Mouse (Mus musculus) neural tube, embryonic 11.5 days (tissue): ENCODE data around the gene Iqce. TPM values are rescaled to one million over a fixed set of nuclear protein-coding genes. Genes with fewer than 3 reads are reported as not detected.

Source experiments
- ATAC-seq: fragments of 200-750 bp; cut with Nextera tagmentation; 2 replicates; pipeline ENCODE4 v1.8.0; 2017; ENCODE audit warnings: moderate number of reproducible peaks, mild to moderate bottlenecking, moderate TSS enrichment, moderate library complexity; ENCODE audit not compliant: insufficient read depth, low FRiP score, low TSS enrichment
- DNase-seq: peaks from one replicate; pipeline ENCODE4 v3.0.0-alpha.2; 2015; ENCODE audit warnings: low spot score
- H3K27ac ChIP-seq: fragments of 300-500 bp; sonication (generic); 2 replicates; pipeline ENCODE4 v1.5.1; 2014; ENCODE audit warnings: low read depth, mild to moderate bottlenecking, low read length
- H3K27me3 ChIP-seq: fragments of 300-500 bp; sonication (generic); 2 replicates; pipeline ENCODE4 v1.6.1; 2014; ENCODE audit warnings: mild to moderate bottlenecking, low read length, mixed read lengths; ENCODE audit not compliant: control insufficient read depth, insufficient read depth
- H3K36me3 ChIP-seq: fragments of 300-500 bp; sonication (generic); 2 replicates; pipeline ENCODE4 v1.6.1; 2014; ENCODE audit warnings: mild to moderate bottlenecking, low read length, moderate library complexity, mixed read lengths; ENCODE audit not compliant: control insufficient read depth, insufficient read depth
- H3K4me1 ChIP-seq: fragments of 300-500 bp; sonication (generic); 2 replicates; pipeline ENCODE4 v1.6.1; 2014; ENCODE audit warnings: low read length, mixed read lengths; ENCODE audit not compliant: control insufficient read depth, insufficient read depth
- H3K4me2 ChIP-seq: fragments of 300-500 bp; sonication (generic); 2 replicates; pipeline ENCODE4 v1.6.1; 2014; ENCODE audit warnings: low read depth, mild to moderate bottlenecking, moderate library complexity
- H3K4me3 ChIP-seq: fragments of 300-500 bp; sonication (generic); 2 replicates; pipeline ENCODE4 v1.5.1; 2014; ENCODE audit warnings: low read depth, low read length
- H3K9ac ChIP-seq: fragments of 300-500 bp; sonication (generic); 2 replicates; pipeline ENCODE4 v1.6.1; 2014; ENCODE audit warnings: mild to moderate bottlenecking, low read length
- H3K9me3 ChIP-seq: fragments of 300-500 bp; sonication (generic); 2 replicates; pipeline ENCODE4 v1.6.1; 2016; ENCODE audit warnings: low read length; ENCODE audit not compliant: control insufficient read depth
- whole genome bisulfite sequencing: fragments of 180-500 bp; shearing (Covaris S2); extraction: QIAGEN DNeasy Blood & Tissue Kit; methylation state at CpG from one replicate; pipeline ENCODE4 v1.1.7; 2014; 5-methylcytosine and 5-hydroxymethylcytosine counted together
- polyA plus RNA-seq: library from polyadenylated mRNA; unstranded; fragments of >200 nt; fragmentation: Nextera tagmentation; extraction: Ambion mirVana; gene quantifications from 2 replicates; pipeline ENCODE4 v1.2.1, GENCODE M21; 2014

Iqce gene
- polyA plus RNA-seq, 1 experiment from 2014 or later, result 18.3 TPM

DNA sequence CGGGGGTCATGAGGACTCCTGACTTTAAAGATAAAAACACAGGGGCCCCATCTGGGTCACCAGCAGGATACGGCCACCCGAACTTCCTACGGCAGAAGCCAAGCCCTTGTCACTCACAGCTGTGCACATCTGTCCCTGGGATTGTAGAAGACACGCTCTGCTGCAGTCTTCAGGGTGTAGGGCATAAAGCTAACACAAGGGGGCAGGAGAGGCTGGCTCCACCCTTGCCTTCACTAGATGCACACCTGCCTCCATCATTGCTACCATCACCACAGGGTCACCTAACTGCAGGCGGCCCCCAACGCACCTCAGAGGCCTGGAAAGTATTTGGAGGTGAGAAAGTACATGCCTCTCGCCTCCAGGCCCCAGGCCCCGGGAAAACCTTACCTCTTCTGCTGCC is 73.2 kb downstream of the Iqce start:
- H3K36me3 ChIP-seq, result peaks cover 59% of the 10 kb centered on the region
- H3K9me3 ChIP-seq, result no peaks in the 10 kb centered on the region
- no peak overlapping the region for H3K4me2 ChIP-seq
- 95% methylated on average over 9 of the region's 9 CpGs for WGBS
- no peaks in the 10 kb centered on the region for H3K27me3 ChIP-seq
- no peak overlapping the region for H3K27ac ChIP-seq
- H3K9ac ChIP-seq, result no peak overlapping the region
- H3K4me1 ChIP-seq, result no peaks in the 10 kb centered on the region
- no peak overlapping the region for H3K4me3 ChIP-seq
- ATAC-seq (no peak), DNase-seq (no peak)

DNA sequence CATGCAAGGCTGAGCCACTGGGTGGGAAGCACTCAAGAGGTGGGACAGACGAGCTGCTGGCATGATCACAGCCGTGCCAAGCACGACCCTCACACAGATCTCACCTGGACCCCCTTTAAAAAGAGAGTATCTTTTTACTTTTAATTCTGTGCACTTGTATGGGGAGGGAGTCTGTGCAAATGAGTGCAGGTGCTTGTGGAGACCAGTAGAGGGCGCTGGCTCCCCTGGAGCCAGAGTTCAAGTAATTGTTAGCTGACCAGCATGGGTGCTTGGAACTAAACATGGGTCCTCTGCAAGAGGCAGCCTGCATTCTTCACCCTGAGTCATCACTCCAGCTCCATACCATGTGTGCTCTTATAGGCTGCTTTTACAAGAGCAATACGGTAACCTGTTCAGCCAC is 74.6 kb downstream of the Iqce start:
- H3K27ac ChIP-seq, result no peak overlapping the region
- no peak for ATAC-seq

DNA sequence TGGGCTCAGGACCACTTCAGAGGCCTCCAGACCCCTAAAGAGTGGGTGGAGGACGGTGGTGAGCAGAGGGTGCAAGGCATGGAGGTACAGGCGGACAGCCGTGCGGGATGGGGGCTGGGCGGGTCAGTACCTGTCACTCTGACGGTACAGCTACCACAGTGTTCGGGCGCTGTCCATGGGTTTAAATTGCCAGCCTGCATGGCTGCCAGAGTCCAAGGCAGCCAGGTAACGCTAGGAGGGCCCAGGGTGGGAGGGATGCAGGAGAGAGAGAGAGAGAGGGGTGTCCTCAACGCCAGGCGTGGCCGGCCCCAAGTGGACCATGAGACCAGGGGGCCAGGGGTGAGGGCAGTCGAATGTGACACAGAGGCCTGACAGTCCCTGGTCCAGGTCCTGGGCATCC is 77.2 kb downstream of the Iqce start:
- H3K9ac ChIP-seq, result no peak overlapping the region
- WGBS, result 94% methylated on average over 13 of the region's 13 CpGs
- H3K36me3 ChIP-seq, result peaks cover 58% of the 10 kb centered on the region
- H3K27me3 ChIP-seq, result no peaks in the 10 kb centered on the region
- DNase-seq (no peak), ATAC-seq (no peak)
- no peak overlapping the region for H3K4me3 ChIP-seq
- H3K4me1 ChIP-seq, result no peaks in the 10 kb centered on the region
- no peak overlapping the region for H3K27ac ChIP-seq
- H3K4me2 ChIP-seq, result no peak overlapping the region
- H3K9me3 ChIP-seq, result no peaks in the 10 kb centered on the region

More for the DNA sequence above, 74.6 kb downstream of the Iqce start:
- no peaks in the 10 kb centered on the region for H3K27me3 ChIP-seq
- no peak overlapping the region for H3K9ac ChIP-seq
- WGBS, result 92% methylated on average over 5 of the region's 5 CpGs
- no peak overlapping the region for H3K4me2 ChIP-seq
- no peaks in the 10 kb centered on the region for H3K4me1 ChIP-seq
- no peak for DNase-seq
- H3K36me3 ChIP-seq, result peaks cover 61% of the 10 kb centered on the region
- H3K9me3 ChIP-seq, result no peaks in the 10 kb centered on the region
- H3K4me3 ChIP-seq, result no peak overlapping the region

DNA sequence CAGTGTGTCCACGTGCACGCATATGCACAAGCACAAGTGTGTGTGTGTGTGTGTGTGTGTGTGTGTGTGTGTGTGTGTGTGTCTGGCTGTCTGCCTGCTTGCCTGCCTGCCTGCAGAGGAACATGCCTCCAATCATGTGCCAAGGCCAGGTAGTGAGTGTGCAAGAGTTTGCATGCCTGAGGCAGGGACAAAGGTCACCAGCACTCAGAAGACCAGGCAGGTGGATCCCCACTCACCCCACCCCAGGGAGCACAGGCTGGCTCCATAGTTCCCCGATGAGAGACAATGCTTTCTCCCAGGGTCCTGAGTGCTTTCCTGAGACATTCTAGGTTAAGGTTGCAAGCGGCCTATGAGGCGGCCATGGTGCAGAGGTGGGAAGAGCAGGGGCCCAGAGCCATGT is 77.9 kb downstream of the Iqce start:
- DNase-seq, result no peak
- Histone ChIP-seq H3K4me1 (no peaks in the 10 kb centered on the region), H3K27me3 (no peaks in the 10 kb centered on the region), H3K36me3 (peaks cover 53% of the 10 kb centered on the region), H3K4me3 (no peak overlapping the region), H3K9ac (no peak overlapping the region), H3K9me3 (no peaks in the 10 kb centered on the region), H3K4me2 (no peak overlapping the region), H3K27ac (no peak overlapping the region)
- no peak for ATAC-seq
- 94% methylated on average over 5 of the region's 5 CpGs for WGBS

DNA sequence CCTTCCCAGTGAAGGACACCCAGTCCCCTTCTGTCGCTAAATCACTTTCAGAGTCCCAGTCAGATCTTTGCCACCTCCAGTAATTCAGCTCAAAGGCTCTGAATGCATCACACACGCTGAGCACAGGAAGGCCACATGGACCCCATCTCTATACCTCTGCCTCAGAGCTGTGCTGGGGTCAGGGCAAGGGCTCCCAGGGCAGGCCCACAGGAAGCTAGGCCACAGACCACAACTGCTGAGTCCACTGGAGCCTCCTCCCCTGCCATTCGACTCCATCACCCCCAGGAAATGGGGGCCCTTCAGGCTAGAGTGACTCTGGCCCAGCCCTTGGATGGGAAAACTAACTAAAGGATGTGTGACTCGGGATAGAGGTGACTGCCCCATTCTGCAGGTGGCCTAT is 78.4 kb downstream of the Iqce start:
- WGBS, result 83% methylated on average over 4 of the region's 4 CpGs
- H3K4me1 ChIP-seq, result no peaks in the 10 kb centered on the region
- H3K4me3 ChIP-seq, result no peak overlapping the region
- peaks cover 48% of the 10 kb centered on the region for H3K36me3 ChIP-seq
- no peak for DNase-seq
- ATAC-seq, result no peak
- H3K9ac ChIP-seq, result no peak overlapping the region
- no peaks in the 10 kb centered on the region for H3K9me3 ChIP-seq
- no peak overlapping the region for H3K4me2 ChIP-seq
- no peaks in the 10 kb centered on the region for H3K27me3 ChIP-seq
- H3K27ac ChIP-seq, result no peak overlapping the region

DNA sequence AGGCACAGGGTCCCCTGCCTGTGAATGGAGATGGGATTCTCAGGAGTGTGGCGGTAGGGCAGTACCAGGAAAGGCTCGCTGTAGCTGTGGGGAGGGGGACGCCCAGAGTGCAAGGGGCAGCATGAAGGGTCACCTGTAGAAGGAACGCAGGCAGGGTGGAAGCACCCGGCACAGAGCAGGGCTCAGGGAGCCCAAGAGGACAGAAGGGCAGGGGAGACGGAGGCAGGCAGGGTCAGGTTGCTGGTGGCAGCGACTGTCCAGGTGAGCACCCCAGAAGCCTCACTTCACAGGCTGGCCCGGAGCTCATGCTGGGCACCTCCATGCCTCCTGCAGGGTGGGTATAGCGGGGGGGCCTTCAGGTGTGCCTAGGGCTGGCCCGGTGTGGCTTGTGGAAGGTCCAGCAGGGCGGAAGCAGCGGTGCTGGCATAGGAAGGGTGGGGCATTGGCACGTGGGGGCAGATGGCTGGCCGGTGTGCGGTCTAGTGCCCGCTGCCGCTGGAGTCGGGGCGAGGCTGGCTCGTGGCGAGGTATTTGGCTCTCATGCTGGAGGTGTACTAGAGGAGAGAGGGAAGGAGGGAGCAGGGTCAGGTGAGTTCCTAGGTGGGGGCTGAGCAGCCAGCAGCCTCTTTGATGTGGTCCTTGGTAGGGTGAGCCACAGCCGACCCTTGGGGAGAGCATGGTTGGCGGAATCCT is 79.1 kb downstream of the Iqce start:
- H3K9me3 ChIP-seq, result no peaks in the 10 kb centered on the region
- no peak overlapping the region for H3K4me3 ChIP-seq
- H3K27me3 ChIP-seq, result no peaks in the 10 kb centered on the region
- no peaks in the 10 kb centered on the region for H3K4me1 ChIP-seq
- H3K36me3 ChIP-seq, result peaks cover 41% of the 10 kb centered on the region
- H3K9ac ChIP-seq, result no peak overlapping the region
- ATAC-seq (no peak), DNase-seq (no peak)
- WGBS, result 96% methylated on average over 20 of the region's 23 CpGs
- no peak overlapping the region for H3K27ac ChIP-seq
- no peak overlapping the region for H3K4me2 ChIP-seq

DNA sequence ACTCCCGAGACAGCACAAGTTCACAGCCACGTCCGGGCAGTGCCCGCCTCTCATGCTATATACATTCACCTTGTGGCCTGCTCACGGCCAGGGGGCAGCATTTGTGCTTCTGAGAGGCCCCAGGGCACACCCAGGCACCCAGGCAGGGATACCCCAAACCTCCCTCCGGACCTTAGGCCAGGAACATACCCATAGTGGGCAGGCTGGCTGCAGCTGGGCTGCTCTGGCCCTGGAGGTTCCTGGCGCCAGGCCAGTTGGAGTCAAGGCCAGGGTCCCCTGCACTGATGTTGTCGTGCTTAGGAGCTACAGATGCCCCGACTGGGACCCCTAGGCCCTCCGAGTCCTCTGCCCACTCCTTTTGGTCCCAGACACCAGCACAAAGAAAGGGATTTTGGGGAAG is 80.7 kb downstream of the Iqce start:
- Histone ChIP-seq H3K4me2 (no peak overlapping the region), H3K4me3 (no peak overlapping the region), H3K36me3 (peaks cover 27% of the 10 kb centered on the region), H3K9me3 (no peaks in the 10 kb centered on the region), H3K27ac (no peak overlapping the region; the same call in 1 of the 2 replicates), H3K4me1 (no peaks in the 10 kb centered on the region), H3K9ac (no peak overlapping the region), H3K27me3 (no peaks in the 10 kb centered on the region)
- no peak for ATAC-seq
- no peak for DNase-seq
- 80% methylated on average over 10 of the region's 10 CpGs for WGBS

DNA sequence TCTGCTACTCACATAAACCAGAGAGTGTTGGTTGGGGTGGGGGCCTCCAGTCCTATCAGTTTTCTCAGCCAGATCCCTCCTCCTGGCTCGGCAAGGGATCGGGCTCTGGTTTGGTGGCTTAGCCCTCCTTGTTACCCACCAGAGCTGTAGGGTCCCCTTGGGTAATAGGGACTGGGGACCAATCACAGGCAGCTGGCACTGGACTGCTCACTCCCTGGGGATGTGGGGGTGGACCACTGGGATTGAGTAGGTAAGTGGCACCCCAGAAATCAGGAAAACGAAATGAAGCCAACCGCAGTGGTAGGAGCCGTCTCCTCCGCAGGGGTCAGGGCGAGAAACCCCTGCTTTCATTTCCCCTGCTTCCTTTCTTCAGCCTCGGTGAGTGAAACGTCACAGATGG is 81.1 kb downstream of the Iqce start:
- Histone ChIP-seq H3K4me2 (no peak overlapping the region), H3K36me3 (peaks cover 25% of the 10 kb centered on the region)
- 79% methylated on average over 9 of the region's 9 CpGs for WGBS

DNA sequence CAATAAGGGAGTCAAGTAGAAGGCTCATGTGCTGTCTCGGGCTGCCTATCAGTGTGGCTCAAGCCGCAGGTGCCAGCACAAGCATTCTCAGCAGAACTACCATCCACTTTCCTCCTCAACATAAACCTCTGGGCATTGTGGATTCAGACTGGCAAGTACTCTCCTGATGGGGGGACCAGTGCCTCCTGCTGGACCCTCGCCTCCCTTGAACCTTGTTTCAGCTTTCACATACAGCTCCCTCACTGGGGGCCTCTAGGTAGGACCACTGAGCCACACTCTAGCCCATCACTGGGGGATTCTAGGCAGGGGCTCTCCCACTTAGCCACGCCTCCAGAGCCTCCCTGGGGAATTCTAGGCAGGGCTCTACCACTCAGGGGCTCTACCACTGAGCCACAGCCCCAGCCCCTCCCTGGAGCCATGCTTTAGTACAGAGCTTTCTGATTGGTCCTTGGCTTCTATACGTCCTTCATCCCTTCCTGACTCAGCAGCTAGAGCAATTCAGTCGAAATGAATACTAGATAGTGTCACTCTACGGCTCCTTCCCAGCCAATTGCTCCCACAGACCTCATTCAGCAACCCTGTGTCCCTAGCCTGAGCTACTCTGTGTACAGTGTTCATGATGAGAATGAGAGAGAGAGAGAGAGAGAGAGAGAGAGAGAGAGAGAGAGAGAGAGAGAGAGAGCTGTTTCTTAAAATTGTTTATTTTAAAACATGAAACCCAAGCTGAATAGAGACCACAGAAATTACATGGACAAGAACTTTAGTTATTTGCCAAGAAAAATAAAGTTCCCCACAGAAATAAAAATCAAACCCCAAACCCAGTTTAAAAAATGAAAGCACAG is 82.1 kb downstream of the Iqce start:
- peak; percentile 16 for ATAC-seq
- peak; percentile 50 for DNase-seq
- Histone ChIP-seq H3K4me2 (no peak overlapping the region), H3K9me3 (no peaks in the 10 kb centered on the region), H3K9ac (no peak overlapping the region), H3K27me3 (no peaks in the 10 kb centered on the region), H3K36me3 (peaks cover 23% of the 10 kb centered on the region), H3K4me1 (no peaks in the 10 kb centered on the region), H3K27ac (no peak overlapping the region), H3K4me3 (no peak overlapping the region)
- 72% methylated on average over 7 of the region's 7 CpGs for WGBS

More for the DNA sequence above, 81.1 kb downstream of the Iqce start:
- Histone ChIP-seq H3K27ac (no peak overlapping the region), H3K4me3 (no peak overlapping the region), H3K4me1 (no peaks in the 10 kb centered on the region), H3K9ac (no peak overlapping the region), H3K9me3 (no peaks in the 10 kb centered on the region), H3K27me3 (no peaks in the 10 kb centered on the region)
- DNase-seq (no peak), ATAC-seq (no peak)
